Mouse (Mus musculus) embryonic stem cell, embryonic (primary cell): ENCODE results near the gene Gm17387.

Experiments used
- CTCF ChIA-PET, 4 experiments: fragments of 300-600 bp in 2 of 4; fragments of 350-600 bp in 2 of 4; sonication (Branson Sonifier 250); formaldehyde crosslinking; loops; one replicate each; lab custom pipeline; 2022; ENCODE audit warnings: inconsistent platforms in 2 of 4; lab: Charles Lee
- POLR2A ChIA-PET, 4 experiments: fragments of 300-600 bp in 2 of 4; fragments of 350-600 bp in 2 of 4; sonication (Branson Sonifier 250); formaldehyde crosslinking; loops; one replicate each; lab custom pipeline; 2022; ENCODE audit warnings: antibody characterized with exemption in 4 of 4, inconsistent platforms in 1 of 4; lab: Charles Lee

The Gm17387 gene

DNA sequence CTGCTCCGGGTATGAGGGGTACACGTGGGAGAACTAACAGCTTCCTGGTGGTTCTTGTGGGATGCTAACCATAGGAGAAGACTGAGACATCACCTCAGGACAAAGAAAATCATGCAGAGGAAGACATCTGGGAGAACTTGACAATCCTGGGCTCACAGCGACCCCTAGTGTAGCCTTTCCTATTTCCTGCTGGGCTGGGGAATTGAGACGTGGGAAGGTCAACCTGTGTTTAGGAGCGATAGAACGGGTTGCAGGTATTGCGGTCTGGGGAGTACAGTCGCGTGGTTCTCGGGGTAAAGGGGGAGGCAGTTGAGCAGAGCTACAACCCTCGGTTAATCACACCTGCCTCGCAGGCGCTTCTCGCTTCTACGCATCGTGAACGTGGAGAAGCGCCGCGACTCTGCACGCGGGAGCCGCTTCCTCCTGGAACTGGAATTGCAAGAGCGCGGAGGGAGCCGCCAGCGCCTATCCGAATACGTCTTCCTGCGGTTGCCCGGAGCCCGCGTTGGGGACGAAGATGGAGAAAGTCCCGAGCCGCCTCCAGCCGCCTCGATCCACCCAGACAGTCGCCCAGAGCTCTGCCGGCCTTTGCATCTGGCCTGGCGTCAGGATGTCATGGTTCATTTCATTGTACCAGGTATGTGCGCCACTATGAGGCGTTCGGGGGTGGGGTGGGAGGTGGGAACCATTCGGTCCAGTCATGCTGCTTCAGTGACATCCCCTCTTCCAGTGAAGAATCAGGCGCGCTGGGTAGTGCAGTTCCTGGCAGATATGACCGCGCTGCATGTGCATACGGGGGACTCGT is 41.3 kb downstream of the Gm17387 start:
- ChIA-PET CTCF (interaction anchor here in 3 of 4 experiments (0.6 to 3.2 kb wide), 33 partner anchors 8 to 882 kb away, joined by 3 to 15 read pairs (median 4); partner anchors contain the start of genes B4galnt4 (in 1 of the 3), Pgghg (in 1 of the 3) and Sigirr (in 1 of the 3)), POLR2A (interaction anchor here (0.6 to 6.7 kb wide), 68 partner anchors 8 to 400 kb away, joined by 3 to 48 read pairs (median 4); partner anchors contain the start of genes B4galnt4 (in 2 of the 4), Ifitm5 (in 2 of the 4), Rassf7 (in 2 of the 4) and Rnh1 (in 2 of the 4))

DNA sequence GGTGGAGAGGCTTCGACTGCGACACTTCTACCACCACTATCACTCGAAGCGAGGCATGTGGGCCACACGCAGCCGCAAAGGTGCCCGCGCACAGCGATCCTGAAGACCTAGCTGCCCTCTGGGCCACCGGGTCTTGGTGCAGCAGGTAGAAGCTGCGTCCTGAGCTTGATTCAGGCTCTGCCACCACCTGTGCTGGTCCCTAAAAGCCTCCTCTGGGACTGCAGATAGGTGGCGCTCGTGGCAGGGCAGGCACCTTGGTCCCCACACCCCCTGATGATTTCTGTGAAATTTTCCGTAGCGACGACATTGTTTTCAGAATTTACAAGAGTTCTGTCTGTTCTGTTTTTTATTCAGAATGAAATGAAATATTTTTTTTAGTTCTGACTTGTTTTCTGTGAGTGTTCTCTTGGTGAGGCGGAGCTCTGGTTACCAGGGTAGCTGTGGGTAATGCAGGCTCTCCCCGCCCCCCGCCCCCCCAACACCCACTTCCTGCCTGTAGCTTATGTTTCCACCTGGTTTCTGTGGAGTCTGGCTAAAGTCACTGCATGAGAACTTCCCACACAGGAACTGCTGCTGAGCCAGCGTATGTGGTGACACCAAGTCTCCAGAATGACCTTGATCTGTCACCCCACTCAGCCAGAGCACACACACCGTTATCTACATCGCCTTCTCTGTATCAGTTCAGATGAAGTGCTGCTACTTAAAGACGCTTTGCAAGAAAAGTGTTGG is 43.2 kb downstream of the Gm17387 start:
- ChIA-PET POLR2A (interaction anchor here in 3 of 4 experiments (0.5 to 6.7 kb wide), 34 partner anchors 8 to 553 kb away, joined by 3 to 48 read pairs (median 4); partner anchors contain the start of genes B4galnt4 (in 1 of the 3), Pgghg (in 1 of the 3), Rassf7 (in 1 of the 3) and Rnh1 (in 1 of the 3)), CTCF (interaction anchor here (0.5 to 3.2 kb wide), 31 partner anchors 10 to 1194 kb away, joined by 3 to 15 read pairs (median 3); partner anchors contain the start of gene B4galnt4 (in 1 of the 4))

DNA sequence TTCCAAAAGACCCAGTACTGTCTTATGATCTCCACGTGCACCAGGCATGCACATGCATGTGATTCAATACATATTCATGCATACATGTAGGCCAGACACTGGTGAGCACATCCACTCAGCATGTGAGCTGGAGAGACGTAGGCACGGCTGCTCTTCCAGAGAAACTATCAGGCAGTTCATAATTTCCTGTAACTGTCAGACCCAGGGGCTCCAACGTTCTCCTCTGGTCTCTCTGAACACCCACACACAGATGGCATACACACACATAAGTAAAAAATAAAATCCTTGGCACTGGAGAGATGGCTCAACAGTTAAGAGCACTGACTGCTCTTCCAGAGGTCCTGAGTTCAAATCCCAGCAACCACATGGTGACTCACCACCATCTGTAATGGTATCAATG is 44.9 kb downstream of the Gm17387 start:
- ChIA-PET CTCF (interaction anchor here in 1 of 4 experiments (1.2 to 1.3 kb wide), 2 partner anchors 14 kb away, joined by 3 read pairs; no protein-coding TSS in a partner anchor), POLR2A (interaction anchor here in 3 of 4 experiments (0.5 to 6.7 kb wide), 9 partner anchors 8 to 107 kb away, joined by 3 to 48 read pairs (median 3); partner anchors contain the start of genes Ifitm1 (in 1 of the 3) and Ptdss2 (in 1 of the 3))

DNA sequence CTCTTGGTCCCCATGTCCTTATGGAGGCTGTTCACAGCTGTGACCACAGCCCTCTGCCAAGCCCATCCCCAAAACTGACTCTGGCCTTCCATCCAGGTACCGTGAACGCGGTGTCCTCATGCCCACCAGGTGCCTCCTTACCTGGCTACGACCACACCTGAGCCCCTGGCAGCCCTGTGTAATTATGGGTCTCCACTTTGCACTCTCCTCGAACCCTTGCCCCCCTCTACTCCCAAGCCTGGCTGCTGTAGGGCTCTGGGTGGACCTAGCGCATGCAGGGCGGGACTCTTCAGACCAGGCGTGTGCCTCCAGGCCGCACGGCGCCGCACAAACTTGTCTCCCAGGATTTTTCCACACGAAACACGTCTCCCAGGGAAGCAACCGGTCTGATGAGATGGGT is 48.9 kb downstream of the Gm17387 start, which contains the start of gene Pkp3:
Pkp3 (plus strand) TSS at position 378 of the 400 bp plus-strand sequence.
- POLR2A ChIA-PET: interaction anchor here in 3 of 4 experiments (0.7 to 2.4 kb wide), 10 partner anchors 7 to 138 kb away, joined by 3 to 16 read pairs (median 4); partner anchors contain the start of genes Ifitm6 (in 1 of the 3), Rassf7 (in 1 of the 3) and Sigirr (in 1 of the 3)
- CTCF ChIA-PET: interaction anchor here in 2 of 4 experiments (0.6 to 1.6 kb wide), 3 partner anchors 11 to 99 kb away, joined by 3 to 5 read pairs (median 4); no protein-coding TSS in a partner anchor

DNA sequence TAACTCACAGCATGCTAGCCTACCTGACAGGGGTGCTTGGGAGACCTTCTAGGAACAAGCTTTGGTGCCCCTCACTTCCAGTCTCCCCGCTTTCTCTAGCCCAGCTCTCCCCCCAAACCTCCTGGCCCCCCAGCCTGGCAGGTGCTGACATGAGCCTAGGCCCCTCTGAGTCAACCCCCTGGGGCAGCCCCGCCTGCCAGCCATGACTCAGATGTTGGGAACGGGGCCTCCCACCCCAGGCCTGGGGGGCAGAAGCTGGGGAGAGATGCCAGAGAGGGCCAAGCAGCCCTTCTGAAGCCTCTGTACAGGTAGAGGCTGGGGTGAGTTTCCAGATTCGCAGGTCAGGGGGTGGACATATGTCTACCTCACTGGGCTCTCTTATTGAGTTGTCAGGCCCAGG is 49.9 kb downstream of the Gm17387 start:
- ChIA-PET POLR2A (interaction anchor here in 3 of 4 experiments (0.6 to 2.4 kb wide), 13 partner anchors 8 to 170 kb away, joined by 3 to 16 read pairs (median 4); partner anchors contain the start of genes Hras (in 1 of the 3), Lrrc56 (in 1 of the 3), Rassf7 (in 1 of the 3) and Sigirr (in 1 of the 3)), CTCF (interaction anchor here in 2 of 4 experiments (0.8 to 1.6 kb wide), 4 partner anchors 11 to 98 kb away, joined by 3 to 5 read pairs (median 4); no protein-coding TSS in a partner anchor)
